Mouse (Mus musculus) lung, embryonic 16.5 days (tissue): ENCODE data around the gene Pnliprp1. TPM values are rescaled to one million over a fixed set of nuclear protein-coding genes. Genes with fewer than 3 reads are reported as not detected.

Source experiments
- ATAC-seq: fragments of 200-750 bp; cut with Nextera tagmentation; 2 replicates; pipeline ENCODE4 v1.8.0; 2017; ENCODE audit warnings: low read depth, mild to moderate bottlenecking, moderate library complexity
- H3K27ac ChIP-seq: fragments of 300-500 bp; sonication (generic); 2 replicates; pipeline ENCODE4 v1.5.1; 2014; ENCODE audit warnings: mild to moderate bottlenecking, control low read depth, low read length
- H3K27me3 ChIP-seq: fragments of 300-500 bp; sonication (generic); 2 replicates; pipeline ENCODE4 v1.6.1; 2014; ENCODE audit warnings: low read depth, low read length, mixed read lengths; ENCODE audit not compliant: control insufficient read depth, insufficient read depth
- H3K36me3 ChIP-seq: fragments of 300-500 bp; sonication (generic); 2 replicates; pipeline ENCODE4 v1.6.1; 2014; ENCODE audit warnings: low read length; ENCODE audit not compliant: control insufficient read depth, insufficient read depth
- H3K4me1 ChIP-seq: fragments of 300-500 bp; sonication (generic); replicated peaks from 2 replicates; pipeline ENCODE4 v1.6.1; 2014; ENCODE audit warnings: low read length, mixed read lengths; ENCODE audit not compliant: control insufficient read depth, insufficient read depth
- H3K4me2 ChIP-seq: fragments of 300-500 bp; sonication (generic); 2 replicates; pipeline ENCODE4 v1.6.1; 2014; ENCODE audit warnings: low read depth, low read length, control low read depth
- H3K4me3 ChIP-seq: fragments of 300-500 bp; sonication (generic); 2 replicates; pipeline ENCODE4 v1.5.1; 2014; ENCODE audit warnings: mild to moderate bottlenecking, low read length, control low read depth
- H3K9ac ChIP-seq: fragments of 300-500 bp; sonication (generic); 2 replicates; pipeline ENCODE4 v1.6.1; 2014; ENCODE audit warnings: low read length, control low read depth
- H3K9me3 ChIP-seq: fragments of 300-500 bp; sonication (generic); 2 replicates; pipeline ENCODE4 v1.6.1; 2016; ENCODE audit warnings: low read length; ENCODE audit not compliant: control insufficient read depth
- WGBS: fragments of 180-500 bp; shearing (Covaris S2); extraction: QIAGEN DNeasy Blood & Tissue Kit; methylation state at CpG from one replicate; pipeline ENCODE4 v1.1.7; 2014; 5-methylcytosine and 5-hydroxymethylcytosine counted together
- polyA plus RNA-seq: library from polyadenylated mRNA; unstranded; fragments of >200 nt; fragmentation: Nextera tagmentation; extraction: Ambion mirVana; gene quantifications from 2 replicates; pipeline ENCODE4 v1.2.1, GENCODE M21; 2015

Pnliprp1 gene
- polyA plus RNA-seq, 1 experiment from 2014 or later: 0.30 TPM

DNA sequence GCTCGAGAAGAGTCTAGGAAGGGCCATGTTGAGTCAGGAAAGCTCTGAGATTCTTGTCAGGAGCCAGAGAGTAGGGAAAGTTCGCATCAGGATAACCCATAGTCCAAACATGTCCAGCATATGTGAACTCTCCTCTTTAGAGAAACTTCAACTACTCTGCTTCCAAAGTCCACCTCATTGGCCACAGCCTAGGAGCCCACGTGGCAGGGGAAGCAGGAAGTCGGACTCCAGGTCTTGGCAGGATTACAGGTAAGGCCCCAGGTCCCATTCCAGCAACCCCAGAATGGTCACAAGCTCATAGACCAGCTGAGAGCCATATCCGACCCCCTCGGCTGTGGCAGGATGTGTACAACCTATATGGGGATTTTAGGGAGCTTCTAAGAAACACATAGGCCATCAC, 4.5 kb downstream of the Pnliprp1 start:
- WGBS: 72% methylated on average over 6 of the region's 6 CpGs
- Histone ChIP-seq H3K27me3 (no peaks in the 10 kb centered on the region), H3K4me2 (no peak overlapping the region)

DNA sequence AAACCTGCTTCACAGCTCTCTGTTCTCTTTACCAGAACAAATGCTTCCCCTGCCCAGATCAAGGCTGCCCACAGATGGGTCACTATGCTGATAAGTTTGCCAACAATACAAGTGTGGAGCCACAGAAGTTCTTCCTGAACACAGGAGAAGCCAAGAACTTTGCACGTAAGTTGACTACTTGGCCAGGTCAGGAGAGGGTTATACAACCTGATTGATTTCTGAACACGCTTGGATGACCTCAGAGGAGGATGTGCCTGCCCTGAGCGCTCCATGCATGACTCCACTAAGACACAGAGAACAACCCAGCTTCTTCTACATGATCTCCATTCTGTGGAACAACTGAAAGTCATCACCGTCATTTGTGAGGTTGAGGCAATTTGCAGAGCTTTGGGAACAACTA, 9.4 kb downstream of the Pnliprp1 start:
- no peaks in the 10 kb centered on the region for H3K27me3 ChIP-seq
- no peak overlapping the region for H3K9ac ChIP-seq
- H3K9me3 ChIP-seq: no peaks in the 10 kb centered on the region
- no peak overlapping the region for H3K4me2 ChIP-seq
- no peak for ATAC-seq
- no peak overlapping the region for H3K27ac ChIP-seq
- no peaks in the 10 kb centered on the region for H3K36me3 ChIP-seq
- no peak overlapping the region for H3K4me3 ChIP-seq
- 86% methylated on average over 4 of the region's 4 CpGs for WGBS
- H3K4me1 ChIP-seq: no peaks in the 10 kb centered on the region

More for the DNA sequence above, 4.5 kb downstream of the Pnliprp1 start:
- H3K36me3 ChIP-seq: no peaks in the 10 kb centered on the region
- H3K4me3 ChIP-seq: no peak overlapping the region
- peaks cover 3% of the 10 kb centered on the region for H3K4me1 ChIP-seq
- no peaks in the 10 kb centered on the region for H3K9me3 ChIP-seq
- no peak overlapping the region for H3K9ac ChIP-seq
- H3K27ac ChIP-seq: no peak overlapping the region
- no peak for ATAC-seq

DNA sequence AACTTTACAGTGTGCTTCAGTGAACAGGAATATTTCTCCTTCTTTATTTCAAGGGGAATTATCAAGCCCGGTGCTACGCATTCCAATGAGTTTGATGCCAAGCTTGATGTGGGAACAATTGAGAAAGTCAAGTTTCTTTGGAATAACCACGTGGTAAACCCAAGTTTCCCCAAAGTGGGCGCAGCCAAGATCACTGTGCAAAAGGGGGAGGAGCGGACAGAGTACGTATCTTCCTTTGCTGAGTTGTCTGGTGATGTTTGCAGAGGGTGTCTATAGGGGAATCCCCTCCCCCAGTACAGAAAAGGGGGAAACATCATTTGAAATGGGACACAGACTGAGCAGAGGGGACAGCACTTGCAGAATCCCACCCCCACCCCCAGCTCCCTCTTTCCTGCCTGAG, 12.3 kb downstream of the Pnliprp1 start:
- no peak for ATAC-seq
- no peak overlapping the region for H3K4me3 ChIP-seq
- H3K4me2 ChIP-seq: no peak overlapping the region
- no peaks in the 10 kb centered on the region for H3K4me1 ChIP-seq
- no peaks in the 10 kb centered on the region for H3K36me3 ChIP-seq
- H3K9me3 ChIP-seq: no peaks in the 10 kb centered on the region
- WGBS: 65% methylated on average over 6 of the region's 6 CpGs
- no peak overlapping the region for H3K9ac ChIP-seq
- H3K27me3 ChIP-seq: no peaks in the 10 kb centered on the region
- no peak overlapping the region for H3K27ac ChIP-seq

DNA sequence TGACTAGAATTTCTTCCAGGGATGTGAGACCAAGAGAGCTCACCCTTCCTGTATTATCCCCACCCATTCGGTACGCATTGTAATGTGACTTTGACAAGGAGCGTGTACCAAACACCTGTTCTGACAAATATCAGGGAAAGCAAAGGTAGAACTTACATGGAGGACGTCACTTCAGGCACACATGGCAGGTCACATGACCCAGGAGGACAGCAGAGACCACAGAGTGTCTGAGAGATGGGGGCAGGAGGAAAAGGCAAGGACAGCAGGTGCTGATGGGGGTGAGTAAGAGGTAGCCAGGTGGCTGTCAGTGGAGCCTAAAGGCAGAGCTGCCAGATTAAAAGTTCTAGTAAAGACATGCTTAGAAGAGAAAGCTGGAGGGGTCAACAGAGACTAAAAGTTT, 14.0 kb downstream of the Pnliprp1 start:
- Histone ChIP-seq H3K27ac (no peak overlapping the region), H3K27me3 (no peaks in the 10 kb centered on the region), H3K4me1 (no peaks in the 10 kb centered on the region), H3K9ac (no peak overlapping the region), H3K4me3 (no peak overlapping the region), H3K4me2 (no peak overlapping the region), H3K9me3 (no peaks in the 10 kb centered on the region), H3K36me3 (no peaks in the 10 kb centered on the region)
- no peak for ATAC-seq
- 81% methylated on average over 4 of the region's 4 CpGs for WGBS

DNA sequence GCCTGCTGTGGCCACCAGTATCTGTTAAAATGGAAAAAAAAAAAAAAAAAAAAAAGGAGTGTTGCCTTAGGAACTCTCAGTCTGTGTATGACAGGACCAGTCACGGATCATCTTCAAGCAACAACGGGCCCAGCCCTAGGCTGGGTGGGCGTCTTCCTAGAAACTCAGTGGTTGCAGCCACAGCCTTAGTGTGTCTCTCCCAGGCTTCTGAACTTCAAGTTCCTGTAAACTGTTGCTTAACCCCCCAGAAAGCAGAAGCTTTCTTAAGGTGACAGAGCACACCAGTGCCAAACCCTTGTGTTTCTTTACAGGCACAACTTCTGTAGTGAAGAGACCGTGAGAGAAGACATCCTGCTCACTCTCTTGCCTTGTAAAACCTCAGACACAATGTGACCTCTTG, 15.0 kb downstream of the Pnliprp1 start:
- H3K36me3 ChIP-seq: no peaks in the 10 kb centered on the region
- WGBS: 40% methylated on average over 4 of the region's 4 CpGs
- no peaks in the 10 kb centered on the region for H3K4me1 ChIP-seq
- no peaks in the 10 kb centered on the region for H3K27me3 ChIP-seq
- H3K9ac ChIP-seq: no peak overlapping the region
- no peaks in the 10 kb centered on the region for H3K9me3 ChIP-seq
- H3K27ac ChIP-seq: no peak overlapping the region
- H3K4me3 ChIP-seq: no peak overlapping the region
- no peak for ATAC-seq
- no peak overlapping the region for H3K4me2 ChIP-seq

DNA sequence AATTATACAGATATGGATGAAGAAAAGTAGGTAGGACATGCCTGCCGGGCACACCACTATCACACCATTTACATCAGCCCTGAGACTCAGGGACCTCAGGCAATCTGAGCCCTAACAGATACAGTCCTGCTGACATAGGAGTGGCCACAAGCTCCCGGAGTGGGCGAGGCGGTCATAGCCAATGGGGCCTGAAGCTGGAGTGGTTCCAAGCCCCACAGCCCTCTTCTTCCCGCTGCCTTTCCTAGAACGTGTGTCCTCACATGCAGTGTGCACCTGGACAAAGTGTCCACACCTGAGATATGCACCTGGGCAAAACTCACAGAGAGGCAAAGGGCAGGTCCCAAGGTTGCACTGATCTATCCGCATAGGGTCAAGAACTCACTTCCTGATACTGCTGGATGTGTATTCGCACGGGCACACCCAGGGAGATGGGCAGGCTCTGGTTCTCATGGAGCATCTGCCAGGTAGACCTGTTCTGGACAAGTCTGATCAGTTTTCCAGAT, 18.9 kb downstream of the Pnliprp1 start:
- H3K27me3 ChIP-seq: no peaks in the 10 kb centered on the region
- H3K27ac ChIP-seq: no peak overlapping the region
- no peaks in the 10 kb centered on the region for H3K4me1 ChIP-seq
- no peaks in the 10 kb centered on the region for H3K9me3 ChIP-seq
- ATAC-seq: no peak
- H3K36me3 ChIP-seq: no peaks in the 10 kb centered on the region
- no peak overlapping the region for H3K9ac ChIP-seq
- WGBS: 76% methylated on average over 9 of the region's 9 CpGs
- no peak overlapping the region for H3K4me3 ChIP-seq
- no peak overlapping the region for H3K4me2 ChIP-seq

DNA sequence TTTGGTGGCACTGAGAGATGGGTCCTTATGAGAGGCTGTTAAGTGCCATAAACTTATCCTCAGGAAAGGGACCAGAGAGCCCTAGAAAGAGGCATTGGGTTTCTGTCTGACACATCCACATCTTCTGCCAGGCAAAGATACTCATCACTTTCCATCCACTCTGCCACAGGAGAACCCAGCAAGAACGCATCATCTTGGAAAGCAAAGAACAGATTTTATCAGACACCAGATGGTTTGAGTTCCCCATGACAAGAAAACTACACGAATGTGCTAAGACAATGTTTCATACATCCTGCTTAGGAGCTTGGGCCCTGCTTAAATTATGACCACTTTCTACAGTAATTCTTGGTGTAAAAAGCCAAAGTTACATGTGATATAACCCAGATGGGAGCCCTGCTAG, 22.1 kb downstream of the Pnliprp1 start:
- Histone ChIP-seq H3K9me3 (0 out of 2 replicates have a peak, but pooled peaks cover 2% of the 10 kb centered on the region), H3K27ac (no peak overlapping the region), H3K4me2 (no peak overlapping the region), H3K4me3 (no peak overlapping the region), H3K4me1 (no peaks in the 10 kb centered on the region), H3K9ac (no peak overlapping the region), H3K27me3 (no peaks in the 10 kb centered on the region), H3K36me3 (no peaks in the 10 kb centered on the region)
- no peak for ATAC-seq
- 65% methylated on average over 2 of the region's 2 CpGs for WGBS

GRCm38 (mm10) chr19:58751504-58751903, 22.8 kb downstream of the Pnliprp1 start:
- 65% methylated on average over 2 of the region's 2 CpGs for WGBS
- H3K36me3 ChIP-seq: no peaks in the 10 kb centered on the region

DNA sequence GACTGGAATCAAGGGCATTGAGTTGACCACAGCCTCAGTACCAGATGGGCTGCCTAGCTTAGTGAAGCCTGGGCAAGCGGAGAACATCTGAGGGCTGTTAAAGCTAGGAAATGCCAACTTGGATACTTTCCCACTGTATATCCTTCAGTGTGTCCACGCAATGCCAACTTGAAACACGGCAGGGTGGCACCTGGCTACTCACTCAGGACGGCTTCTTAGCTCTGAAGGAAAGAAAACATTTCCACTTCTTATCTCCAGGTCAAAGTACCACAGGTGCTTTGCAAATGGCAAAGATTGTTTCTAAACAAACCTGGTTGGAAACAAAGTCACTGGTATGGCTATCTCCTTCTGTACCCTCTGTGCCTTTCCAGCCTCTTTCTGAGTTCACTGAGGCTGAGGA, 30.2 kb downstream of the Pnliprp1 start:
- Histone ChIP-seq H3K4me1 (no peaks in the 10 kb centered on the region), H3K4me2 (no peak overlapping the region), H3K4me3 (no peak overlapping the region), H3K27me3 (no peaks in the 10 kb centered on the region), H3K36me3 (no peaks in the 10 kb centered on the region), H3K27ac (no peak overlapping the region), H3K9ac (no peak overlapping the region), H3K9me3 (0 out of 2 replicates have a peak, but pooled peaks cover 2% of the 10 kb centered on the region)
- WGBS: 54% methylated on average over 4 of the region's 4 CpGs
- ATAC-seq: no peak

More at GRCm38 (mm10) chr19:58751504-58751903, 22.8 kb downstream of the Pnliprp1 start:
- ATAC-seq: no peak
- Histone ChIP-seq H3K9ac (no peak overlapping the region), H3K4me2 (no peak overlapping the region), H3K4me1 (no peaks in the 10 kb centered on the region), H3K9me3 (0 out of 2 replicates have a peak, but pooled peaks cover 2% of the 10 kb centered on the region), H3K4me3 (no peak overlapping the region), H3K27ac (no peak overlapping the region), H3K27me3 (no peaks in the 10 kb centered on the region)

DNA sequence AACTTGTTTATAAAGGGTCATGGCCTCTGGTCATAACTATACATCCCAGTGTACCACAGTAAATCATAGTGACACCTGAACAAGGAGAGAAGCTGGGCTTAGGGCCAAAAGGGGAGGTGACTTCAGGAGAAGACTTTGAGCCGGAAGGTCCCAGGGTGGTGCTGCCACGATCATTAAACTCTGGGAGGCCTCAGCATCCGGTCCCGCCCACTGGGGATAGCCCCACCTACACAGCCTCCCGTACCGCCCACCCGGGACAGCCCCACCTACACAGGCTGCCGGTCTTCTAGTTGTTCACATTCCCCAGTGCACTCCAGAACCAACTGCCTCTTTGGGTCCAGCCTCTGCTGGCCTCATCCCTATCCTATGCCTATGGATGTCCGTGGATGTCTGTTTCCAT, 30.7 kb downstream of the Pnliprp1 start, which contains the start of gene Pnliprp2:
Gene Pnliprp2, plus strand, starts transcription at position 297 of the 400 bp plus-strand sequence.
- Histone ChIP-seq H3K9me3 (no peaks in the 10 kb centered on the region), H3K36me3 (no peaks in the 10 kb centered on the region), H3K9ac (no peak within 1 kb of the TSS), H3K4me2 (no peak within 1 kb of the TSS), H3K27ac (no peak within 1 kb of the TSS), H3K4me1 (no peaks in the 10 kb centered on the region), H3K4me3 (no peak within 1 kb of the TSS), H3K27me3 (no peaks in the 10 kb centered on the region)
- 40% methylated on average over 9 of the region's 9 CpGs for WGBS
- ATAC-seq: peak; percentile 77
